Mouse (Mus musculus) fibroblast of lung, adult 2 months (primary cell): ENCODE data around the gene Lrg1.

Experiments used
- DNase-seq: peaks from one replicate; pipeline ENCODE4 v3.0.0-alpha.2; 2011; ENCODE audit warnings: low read depth

Gene Lrg1

GRCm38 (mm10) chr17:56121826-56122225 is at the start of gene Lrg1:
Lrg1 (minus strand) TSS chr17:56122001.
- no peak for DNase-seq

- DNase-seq: no peak
These were observed 49.7 kb upstream of the Lrg1 start for GRCm38 (mm10) chr17:56171456-56171855.

DNA sequence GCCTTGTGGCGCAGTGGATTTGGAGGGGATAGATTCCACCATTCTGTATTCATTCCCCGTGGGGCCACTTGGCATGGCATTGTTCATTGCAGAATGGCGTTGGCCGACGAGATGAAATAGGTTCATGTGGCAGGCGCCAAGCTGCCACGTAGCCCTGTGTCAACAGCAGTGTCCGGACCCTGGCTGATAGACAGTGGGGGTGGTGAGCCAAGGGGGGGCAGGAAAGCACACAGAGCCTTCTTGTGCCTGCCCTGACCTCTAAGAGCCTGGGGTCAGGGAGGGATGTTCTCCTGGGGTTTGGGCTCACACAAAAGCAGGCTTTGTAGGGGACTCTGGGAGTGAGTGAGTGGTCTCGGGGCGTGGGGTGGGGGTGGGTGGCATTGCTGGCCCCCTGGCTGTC is 48.8 kb upstream of the Lrg1 start:
- no peak for DNase-seq

DNA sequence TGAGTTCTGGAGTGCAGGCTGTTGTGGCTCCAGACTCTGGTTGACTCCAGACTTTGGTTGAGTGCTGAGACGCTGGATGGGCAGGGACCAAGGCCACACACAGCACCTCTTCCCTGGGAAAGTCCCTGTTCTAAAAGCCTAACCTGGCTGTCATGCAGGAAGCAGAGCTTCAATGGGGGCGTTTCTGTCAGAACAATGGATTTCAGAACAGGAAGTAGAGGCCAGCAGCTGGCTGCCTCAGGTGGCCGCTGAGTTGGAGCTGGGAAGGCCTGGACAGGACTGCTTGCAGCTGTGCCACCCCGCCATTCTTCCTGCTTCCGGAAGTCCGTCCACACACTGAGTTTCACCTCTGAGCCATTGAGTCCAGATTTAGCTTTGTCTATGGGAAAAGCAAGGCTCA is 48.0 kb upstream of the Lrg1 start:
- no peak for DNase-seq

GRCm38 (mm10) chr17:56165671-56166070 is 43.9 kb upstream of the Lrg1 start:
- DNase-seq: no peak

- DNase-seq: no peak
These were observed 42.7 kb upstream of the Lrg1 start for GRCm38 (mm10) chr17:56164510-56164909.

GRCm38 (mm10) chr17:56163523-56164102 is 41.8 kb upstream of the Lrg1 start:
- DNase-seq: no peak

DNA sequence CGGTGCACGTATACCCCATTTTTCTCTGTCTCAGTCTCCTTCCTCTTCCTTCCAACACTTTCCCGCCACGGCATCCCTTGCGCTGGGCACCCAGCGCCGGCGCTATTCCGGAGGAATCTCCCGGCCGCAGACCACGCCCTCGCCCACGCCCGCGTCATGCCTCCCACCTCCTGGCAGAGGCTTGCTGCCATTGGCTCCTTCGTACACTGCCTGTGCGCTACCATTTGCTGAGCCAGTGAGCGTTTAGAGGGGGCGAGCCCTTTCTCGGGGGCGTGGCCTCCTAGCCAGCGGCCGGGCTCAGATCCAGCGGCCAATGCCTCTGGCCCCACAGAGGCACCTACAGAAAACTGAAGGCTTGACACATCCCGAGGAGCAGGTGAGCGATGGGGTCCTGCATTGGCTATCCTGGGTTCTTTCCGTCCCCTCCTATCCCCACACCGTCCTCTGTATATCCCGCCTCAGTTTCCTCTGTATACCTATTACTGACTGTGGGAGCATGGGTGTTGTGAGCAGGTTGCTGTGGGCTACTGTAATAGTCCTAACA is 40.5 kb upstream of the Lrg1 start, which contains the start of gene Tnfaip8l1:
Gene Tnfaip8l1 (plus strand): TSS at position 247 of the 544 bp plus-strand sequence.
- peak; percentile 76 for DNase-seq

- DNase-seq: peak; percentile 22
These were observed 37.9 kb upstream of the Lrg1 start for GRCm38 (mm10) chr17:56159729-56160128.

DNA sequence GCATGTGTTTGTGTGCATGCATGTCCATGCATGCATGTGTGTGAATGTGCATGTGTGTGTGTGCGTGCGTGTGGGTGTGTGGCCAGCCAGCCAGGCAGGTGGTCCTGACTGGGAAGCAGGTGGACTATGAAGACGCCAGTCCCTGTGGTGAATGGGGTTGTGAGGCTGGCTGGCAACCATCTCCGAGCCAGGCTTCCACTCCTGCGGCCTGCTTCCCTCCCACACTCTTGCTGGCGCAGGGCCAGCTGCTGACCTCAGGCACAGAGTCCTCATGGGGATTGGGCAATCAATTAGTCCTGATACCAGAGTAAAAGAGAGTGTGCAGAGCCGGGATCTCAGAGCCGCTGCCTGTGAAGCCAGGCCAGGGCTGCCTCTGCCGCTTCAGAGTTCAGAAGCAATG is 31.8 kb upstream of the Lrg1 start:
- DNase-seq: peak; percentile 54

GRCm38 (mm10) chr17:56149897-56150296 is 28.1 kb upstream of the Lrg1 start:
- DNase-seq: no peak

GRCm38 (mm10) chr17:56148790-56149618 is 27.2 kb upstream of the Lrg1 start:
- DNase-seq: no peak

DNA sequence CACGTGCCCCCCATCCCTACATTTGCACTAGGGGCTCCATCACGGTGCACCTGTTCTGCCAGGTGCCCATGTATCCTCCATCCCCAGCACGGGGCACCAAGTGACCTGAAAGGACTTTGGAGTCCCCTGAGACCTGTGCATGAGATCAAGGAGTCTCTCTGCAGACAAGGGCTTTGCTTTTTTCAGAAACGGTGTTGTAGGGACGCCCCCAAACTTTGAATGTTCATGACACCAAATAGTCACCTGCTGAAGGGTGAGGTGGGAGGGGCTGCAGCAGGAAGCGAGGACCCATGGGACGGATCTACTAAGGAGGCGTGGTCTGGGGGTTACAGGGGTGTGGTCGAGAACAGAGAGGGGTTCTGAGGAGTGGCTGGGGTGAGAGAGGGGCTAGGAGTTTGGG is 26.5 kb upstream of the Lrg1 start:
- no peak for DNase-seq

DNA sequence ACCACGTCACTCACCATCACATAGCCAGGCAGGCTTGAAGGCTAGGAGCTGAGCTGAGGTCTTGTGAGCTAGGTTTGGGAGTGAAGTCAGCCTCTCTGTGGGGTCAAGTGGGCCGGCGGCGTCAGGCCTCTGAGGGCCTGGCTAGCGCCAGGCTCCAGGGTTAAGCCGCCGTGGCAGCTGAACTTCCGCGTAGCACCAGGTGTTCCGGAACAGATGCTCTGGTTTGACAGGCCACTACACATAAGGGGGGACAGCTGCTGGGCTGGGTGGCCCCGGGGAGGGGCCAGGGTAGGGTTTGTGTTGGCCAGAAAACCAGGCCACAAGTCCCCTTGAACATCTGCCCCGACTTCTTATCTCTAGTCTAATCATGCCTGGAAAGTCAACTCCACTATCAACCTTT is 25.6 kb upstream of the Lrg1 start:
- DNase-seq: no peak

GRCm38 (mm10) chr17:56146131-56146530 is 24.3 kb upstream of the Lrg1 start:
- no peak for DNase-seq

GRCm38 (mm10) chr17:56144546-56144945 is 22.7 kb upstream of the Lrg1 start:
- DNase-seq: no peak

DNA sequence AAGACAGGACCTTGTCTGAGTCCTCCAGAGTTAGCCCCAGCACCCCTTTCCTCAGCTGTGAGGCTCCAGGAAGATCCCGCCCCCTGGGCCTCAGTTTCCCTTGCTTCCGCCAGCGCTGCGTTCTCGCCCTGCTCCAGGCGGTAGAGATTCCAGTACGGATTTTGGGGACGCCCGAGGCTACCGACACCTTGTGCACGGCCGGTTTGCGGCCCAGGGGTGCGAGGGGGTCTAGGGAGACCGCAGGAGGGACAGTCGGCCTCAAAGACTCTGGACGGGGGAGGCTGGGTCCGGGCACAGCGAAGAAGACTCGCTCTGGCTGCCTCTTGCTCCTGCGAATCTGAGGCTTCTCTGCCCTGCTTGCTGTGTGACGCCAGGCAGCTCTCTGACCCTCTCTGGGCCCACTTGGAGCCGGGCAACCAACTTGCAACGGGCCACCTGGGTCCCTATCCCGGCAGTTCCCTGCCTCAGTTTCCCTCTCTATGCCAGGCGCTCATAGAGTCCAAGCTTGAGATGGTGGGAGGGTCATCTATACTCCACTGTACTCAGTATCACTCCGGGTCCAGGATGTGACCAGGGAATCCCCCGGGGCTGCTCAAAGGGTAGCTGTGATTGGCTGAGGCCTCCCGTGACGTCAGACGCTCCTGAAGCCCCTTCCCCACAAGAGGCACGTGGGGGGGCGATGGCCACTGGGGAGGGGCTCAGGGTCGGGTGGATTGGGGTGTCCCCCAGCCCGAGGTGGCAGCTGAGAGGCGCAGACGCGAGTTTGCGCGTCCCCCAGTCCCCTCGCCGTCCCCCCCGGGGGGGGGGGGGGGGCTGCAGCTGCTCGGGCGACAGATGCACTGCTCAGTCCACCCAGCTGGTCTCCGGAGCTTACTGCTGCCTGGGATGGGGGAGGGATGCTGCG is 20.2 kb upstream of the Lrg1 start:
- no peak for DNase-seq

DNA sequence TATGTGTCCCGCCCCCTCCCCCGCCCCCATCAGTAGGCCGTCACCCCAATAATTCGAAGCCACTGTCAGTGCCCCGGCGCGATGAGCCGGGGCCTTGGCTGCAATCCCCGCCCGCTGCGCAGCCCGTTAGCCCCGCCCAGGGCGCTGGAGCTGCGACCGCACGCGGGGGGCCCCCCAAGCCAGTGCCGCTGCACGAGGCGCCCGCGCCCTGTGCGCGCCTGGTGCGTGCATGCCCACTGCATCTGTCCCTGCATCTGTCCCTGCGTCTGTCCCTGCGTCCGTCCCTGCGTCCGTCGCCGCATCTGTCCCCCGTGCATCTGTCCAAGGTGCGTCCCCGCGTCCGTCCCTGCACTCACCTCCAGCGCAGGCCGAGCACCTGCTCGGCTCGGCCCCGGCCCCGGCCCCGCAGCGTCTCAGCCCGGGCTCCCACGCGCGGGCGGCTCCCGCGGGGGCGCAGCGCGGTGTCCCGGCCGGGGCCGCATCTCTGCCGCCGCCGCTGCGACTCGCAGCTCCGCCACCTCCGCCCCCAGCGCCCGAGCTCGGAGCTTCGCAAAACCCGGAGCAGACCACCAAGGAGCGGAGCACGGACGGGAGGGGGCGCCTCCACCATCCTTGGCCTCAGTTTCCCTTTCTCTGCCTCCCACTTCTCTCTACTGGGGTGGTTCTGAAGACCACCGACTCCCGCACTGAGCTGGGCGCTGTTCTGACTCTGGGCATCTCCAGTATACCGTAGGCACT is 18.2 kb upstream of the Lrg1 start, which contains the start of gene Sema6b:
Gene Sema6b (minus strand): TSS at position 486 of the 738 bp plus-strand sequence.
- DNase-seq: no peak

DNA sequence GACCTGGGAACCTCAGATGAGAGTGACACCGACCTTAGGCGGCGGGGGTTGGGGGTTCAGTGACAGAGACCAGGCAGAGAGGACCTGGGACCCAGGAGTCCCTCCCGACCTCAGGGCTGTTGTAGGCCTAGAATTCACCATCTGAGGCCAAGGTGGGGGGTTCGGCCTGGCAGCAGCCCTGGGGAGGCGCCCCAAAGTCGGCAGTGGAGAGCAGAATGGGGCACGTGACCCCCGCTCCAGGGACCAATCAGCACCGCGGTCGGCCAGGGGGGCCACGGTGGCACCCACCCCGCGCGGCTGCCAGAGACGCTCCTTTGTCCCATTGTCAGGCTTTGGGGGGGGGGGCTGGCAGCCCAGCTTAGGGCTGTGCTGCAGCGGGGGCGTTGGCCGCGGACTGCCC is 17.6 kb upstream of the Lrg1 start:
- DNase-seq: no peak

DNA sequence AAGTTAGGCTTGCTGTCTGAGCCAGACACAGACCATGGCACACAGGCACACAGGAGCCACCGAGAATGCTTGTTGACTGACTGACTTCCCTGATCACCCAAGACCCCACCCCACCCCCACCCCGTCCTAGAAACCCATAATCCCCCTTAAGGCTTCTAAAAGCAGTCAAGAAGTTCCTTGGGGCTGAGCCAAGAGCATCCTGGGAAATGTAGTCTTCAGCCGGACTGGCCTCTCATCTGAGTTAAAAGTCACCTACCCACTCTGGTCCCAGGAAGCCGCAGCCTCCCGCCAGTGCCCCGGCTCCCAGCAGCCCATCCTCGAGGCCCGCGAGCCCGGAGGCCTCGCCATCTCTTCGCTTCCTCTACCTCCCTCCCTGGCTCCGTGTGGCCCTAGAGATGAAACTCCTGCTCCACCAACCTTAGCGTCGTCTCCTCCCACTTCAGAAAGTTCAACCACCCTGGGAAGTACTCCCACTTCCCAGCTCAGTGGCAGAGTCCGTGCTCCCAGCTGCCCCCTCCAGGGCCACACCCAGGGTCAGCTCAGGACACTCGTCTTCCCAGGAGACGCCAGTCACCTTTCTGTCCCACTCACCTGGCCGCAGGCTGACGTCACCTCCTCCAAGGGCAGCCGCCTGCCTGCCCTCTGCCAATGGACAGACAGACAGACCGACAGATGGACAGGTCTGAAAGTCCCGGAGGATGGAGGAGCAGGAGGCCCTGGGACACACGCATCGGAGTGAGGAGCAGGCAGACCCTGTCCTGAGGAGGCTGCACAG is 16.2 kb upstream of the Lrg1 start:
- DNase-seq: no peak

DNA sequence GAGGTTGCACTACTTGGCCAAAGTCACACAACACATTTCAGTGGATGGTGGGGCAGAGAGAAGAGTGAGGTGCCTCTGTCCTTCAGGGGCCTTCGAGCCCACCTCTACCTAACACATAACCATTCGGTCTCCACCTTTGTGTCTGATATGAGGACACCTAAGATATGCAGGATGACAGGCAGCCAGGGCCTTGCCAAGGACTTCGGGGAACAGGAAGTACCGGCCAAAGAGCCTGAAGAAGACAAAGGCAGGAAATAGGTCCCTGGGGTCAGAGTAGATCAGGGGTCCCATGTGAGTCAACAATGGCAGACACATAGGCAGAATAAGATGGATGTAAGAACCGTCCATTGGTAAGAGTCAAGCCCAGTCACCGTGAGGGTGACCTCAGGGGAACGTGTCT is 14.8 kb upstream of the Lrg1 start:
- DNase-seq: no peak
